Mouse (Mus musculus): Measurements from ENCODE around the gene Sdccag8.

- no peak for TF ChIP-seq POLR2A (IDR thresholded peaks at IDR 0.05; ENCODE audit: extremely low read depth, insufficient read depth, low read length)
- TF ChIP-seq CTCF (IDR thresholded peaks at IDR 0.05; ENCODE audit: extremely low read depth, insufficient read depth, low read length) = no peak
Measured at GRCm38 (mm10) chr1:176979235-176979634, 164.8 kb downstream of the Sdccag8 start.

Data from cortical plate, adult 2 months (tissue).